Mouse (Mus musculus): Measurements from ENCODE around the gene 1700022I11Rik. TPM values are rescaled to one million over a fixed set of nuclear protein-coding genes. Genes with fewer than 3 reads are reported as not detected.

Gene 1700022I11Rik
- polyA plus RNA-seq, 1 experiment = not detected

DNA sequence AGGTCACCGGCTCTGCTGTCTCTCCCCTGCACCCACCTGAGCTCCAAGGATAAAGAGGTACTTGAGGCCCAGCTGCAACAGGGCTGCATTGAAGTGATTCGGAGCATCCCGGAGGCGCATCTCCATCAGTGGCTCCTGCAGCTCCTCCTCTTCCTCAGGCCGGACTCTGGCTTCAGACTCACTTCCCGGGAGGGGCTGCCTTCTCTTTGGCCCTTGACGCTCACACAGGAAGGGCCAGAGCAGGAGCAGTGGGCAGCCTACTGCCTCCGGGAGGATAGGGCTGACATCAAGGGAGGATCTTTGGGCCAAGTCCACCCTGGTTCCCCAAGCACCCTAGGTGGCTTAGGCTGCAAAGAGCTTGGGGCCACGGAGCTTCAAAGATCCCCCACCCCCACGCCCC, 49.8 kb downstream of the 1700022I11Rik start:
- no peaks in the 10 kb centered on the region for H3K4me1 ChIP-seq (ENCODE audit: control insufficient read depth, insufficient read depth, insufficient read length, low read length)
- H3K27ac ChIP-seq (ENCODE audit: insufficient read depth, low read depth, low read length) = no peak overlapping the region
- no peaks in the 10 kb centered on the region for H3K27me3 ChIP-seq (ENCODE audit: control insufficient read depth, insufficient read depth, low read length)
- H3K4me3 ChIP-seq (ENCODE audit: low read depth, low read length) = no peak overlapping the region
- peaks cover 47% of the 10 kb centered on the region for H3K36me3 ChIP-seq (ENCODE audit: control insufficient read depth, insufficient read depth, low read length)
- WGBS = 90% methylated on average over 10 of the region's 10 CpGs
- TF ChIP-seq CTCF (IDR thresholded peaks at IDR 0.05; ENCODE audit: extremely low read depth, insufficient read length, insufficient replicate concordance, low read depth, low read length) (no peak), POLR2A (IDR thresholded peaks at IDR 0.05; ENCODE audit: low read depth, low read length) (no peak)

DNA sequence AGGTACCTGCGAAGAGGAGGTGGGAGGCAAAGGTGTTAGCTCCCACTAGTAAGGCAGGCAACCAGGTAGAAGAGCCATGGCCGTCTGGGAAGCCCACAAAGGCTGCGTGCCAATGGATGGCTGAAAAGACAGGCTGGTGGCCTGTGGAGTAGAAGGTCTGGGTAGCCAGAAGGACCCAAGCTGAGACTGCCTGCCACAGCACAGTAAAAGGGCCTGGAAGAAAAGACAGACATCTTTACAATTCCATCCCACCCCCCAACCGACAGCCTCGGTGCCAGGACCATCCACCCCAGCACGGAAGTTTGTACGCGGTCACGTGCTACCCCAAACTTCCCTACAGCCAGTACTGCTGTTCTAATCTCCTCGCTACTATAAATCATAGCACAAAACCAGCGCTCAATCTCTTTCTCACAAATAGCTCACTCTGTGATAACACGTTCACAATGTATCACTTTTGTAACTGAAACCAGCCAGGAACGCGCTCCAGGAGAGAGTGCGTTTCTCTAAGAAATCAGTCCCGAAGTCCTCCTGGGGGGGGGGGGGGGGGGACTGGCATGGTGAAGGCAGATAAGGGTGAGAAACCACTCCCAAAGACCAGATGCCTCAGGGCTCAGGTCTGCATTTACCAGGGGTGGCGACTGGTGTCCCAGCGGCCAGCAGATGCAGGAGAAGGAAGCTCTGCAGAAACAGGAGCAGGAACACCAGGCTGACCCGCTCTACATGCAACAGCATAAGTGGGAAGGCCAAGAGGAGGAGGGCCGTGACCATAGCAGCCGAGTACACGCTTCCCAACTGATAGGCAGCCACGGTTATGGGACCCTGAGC, 50.4 kb downstream of the 1700022I11Rik start:
- WGBS = 88% methylated on average over 23 of the region's 23 CpGs
- H3K27ac ChIP-seq (ENCODE audit: insufficient read depth, low read depth, low read length) = no peak overlapping the region
- peaks cover 47% of the 10 kb centered on the region for H3K36me3 ChIP-seq (ENCODE audit: control insufficient read depth, insufficient read depth, low read length)
- peaks cover 5% of the 10 kb centered on the region; the same call in 1 of the 2 replicates for H3K4me1 ChIP-seq (ENCODE audit: control insufficient read depth, insufficient read depth, insufficient read length, low read length)
- no peaks in the 10 kb centered on the region for H3K27me3 ChIP-seq (ENCODE audit: control insufficient read depth, insufficient read depth, low read length)
- no peak for TF ChIP-seq CTCF (IDR thresholded peaks at IDR 0.05; ENCODE audit: extremely low read depth, insufficient read length, insufficient replicate concordance, low read depth, low read length)
- no peak for TF ChIP-seq POLR2A (IDR thresholded peaks at IDR 0.05; ENCODE audit: low read depth, low read length)
- H3K4me3 ChIP-seq (ENCODE audit: low read depth, low read length) = no peak overlapping the region

DNA sequence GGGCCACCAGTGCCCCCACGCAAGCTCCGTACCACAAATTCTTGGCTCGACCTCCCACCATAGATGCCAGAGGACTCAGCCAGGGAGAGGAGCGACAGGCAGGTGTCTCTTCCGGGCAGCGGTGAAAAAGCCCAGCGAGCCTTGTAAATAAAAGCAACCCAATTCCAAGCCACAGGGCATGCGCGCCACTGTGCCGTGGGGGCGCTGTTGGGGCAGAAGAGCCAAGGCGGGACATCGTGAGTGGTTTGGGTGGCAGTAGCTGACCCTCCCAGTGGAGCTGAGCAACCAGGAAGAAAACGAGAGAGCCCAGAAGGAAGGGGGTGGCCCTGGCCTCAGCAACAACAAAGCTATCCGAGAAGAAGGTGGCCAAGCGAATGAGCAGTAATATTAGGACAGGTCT, 51.5 kb downstream of the 1700022I11Rik start:
- no peaks in the 10 kb centered on the region for H3K27me3 ChIP-seq (ENCODE audit: control insufficient read depth, insufficient read depth, low read length)
- H3K4me3 ChIP-seq (ENCODE audit: low read depth, low read length) = no peak overlapping the region
- WGBS = 92% methylated on average over 16 of the region's 16 CpGs
- no peak overlapping the region for H3K27ac ChIP-seq (ENCODE audit: insufficient read depth, low read depth, low read length)
- peaks cover 7% of the 10 kb centered on the region; the same call in 1 of the 2 replicates for H3K4me1 ChIP-seq (ENCODE audit: control insufficient read depth, insufficient read depth, insufficient read length, low read length)
- TF ChIP-seq POLR2A (IDR thresholded peaks at IDR 0.05; ENCODE audit: low read depth, low read length) (no peak), CTCF (IDR thresholded peaks at IDR 0.05; ENCODE audit: extremely low read depth, insufficient read length, insufficient replicate concordance, low read depth, low read length) (no peak)
- H3K36me3 ChIP-seq (ENCODE audit: control insufficient read depth, insufficient read depth, low read length) = peaks cover 47% of the 10 kb centered on the region

DNA sequence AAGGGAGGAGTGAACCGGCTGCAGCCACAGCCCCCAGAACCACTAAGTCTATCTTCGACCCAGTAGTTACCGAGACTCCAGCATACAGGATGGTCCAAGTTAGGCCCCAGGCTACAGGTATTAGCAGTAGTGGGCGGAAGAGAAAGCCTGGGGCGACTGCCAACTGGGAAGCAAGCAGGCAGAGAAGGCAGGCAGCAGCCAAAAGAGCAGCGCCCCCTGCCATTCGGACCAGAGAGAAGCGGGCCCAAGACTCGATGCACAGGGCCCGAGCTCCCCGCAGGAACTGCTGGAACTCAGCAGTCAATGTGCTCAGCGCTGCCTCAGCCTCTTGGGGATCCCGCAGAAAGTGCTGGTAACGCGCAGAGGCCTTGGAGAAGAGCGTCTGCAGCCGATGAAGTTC, 51.9 kb downstream of the 1700022I11Rik start:
- peaks cover 47% of the 10 kb centered on the region for H3K36me3 ChIP-seq (ENCODE audit: control insufficient read depth, insufficient read depth, low read length)
- no peak overlapping the region for H3K4me3 ChIP-seq (ENCODE audit: low read depth, low read length)
- peaks cover 7% of the 10 kb centered on the region; the same call in 1 of the 2 replicates for H3K4me1 ChIP-seq (ENCODE audit: control insufficient read depth, insufficient read depth, insufficient read length, low read length)
- H3K27me3 ChIP-seq (ENCODE audit: control insufficient read depth, insufficient read depth, low read length) = no peaks in the 10 kb centered on the region
- WGBS = 87% methylated on average over 17 of the region's 17 CpGs
- TF ChIP-seq CTCF (IDR thresholded peaks at IDR 0.05; ENCODE audit: extremely low read depth, insufficient read length, insufficient replicate concordance, low read depth, low read length) (no peak), POLR2A (IDR thresholded peaks at IDR 0.05; ENCODE audit: low read depth, low read length) (no peak)
- no peak overlapping the region for H3K27ac ChIP-seq (ENCODE audit: insufficient read depth, low read depth, low read length)

DNA sequence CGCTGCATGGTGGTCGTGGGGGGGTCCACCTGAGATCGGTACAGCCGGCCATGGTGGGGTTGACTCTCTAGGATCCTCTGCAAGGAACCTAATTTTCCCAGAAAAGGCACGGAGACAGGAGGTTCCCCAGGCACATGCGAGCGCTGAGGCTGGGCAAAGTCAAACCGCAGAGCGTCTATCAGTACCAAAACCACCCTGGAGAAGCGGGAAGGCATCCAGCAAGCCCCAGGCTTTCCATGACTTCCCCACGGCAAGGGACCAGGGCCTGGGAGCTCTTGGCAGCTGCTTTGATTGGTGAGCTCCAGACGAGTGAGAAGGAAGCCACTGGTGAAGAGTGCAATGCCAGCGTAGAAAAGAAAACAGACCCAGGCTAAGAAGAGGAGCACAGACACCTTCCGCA, 55.3 kb downstream of the 1700022I11Rik start:
- TF ChIP-seq POLR2A (IDR thresholded peaks at IDR 0.05; ENCODE audit: low read depth, low read length) (no peak), CTCF (IDR thresholded peaks at IDR 0.05; ENCODE audit: extremely low read depth, insufficient read length, insufficient replicate concordance, low read depth, low read length) (no peak)
- Histone ChIP-seq H3K27ac (ENCODE audit: insufficient read depth, low read depth, low read length) (no peak overlapping the region), H3K4me1 (ENCODE audit: control insufficient read depth, insufficient read depth, insufficient read length, low read length) (peaks cover 7% of the 10 kb centered on the region; the same call in 1 of the 2 replicates), H3K4me3 (ENCODE audit: low read depth, low read length) (peak overlapping the region; percentile 76), H3K36me3 (ENCODE audit: control insufficient read depth, insufficient read depth, low read length) (peaks cover 37% of the 10 kb centered on the region), H3K27me3 (ENCODE audit: control insufficient read depth, insufficient read depth, low read length) (no peaks in the 10 kb centered on the region)
- WGBS = 67% methylated on average over 14 of the region's 14 CpGs

DNA sequence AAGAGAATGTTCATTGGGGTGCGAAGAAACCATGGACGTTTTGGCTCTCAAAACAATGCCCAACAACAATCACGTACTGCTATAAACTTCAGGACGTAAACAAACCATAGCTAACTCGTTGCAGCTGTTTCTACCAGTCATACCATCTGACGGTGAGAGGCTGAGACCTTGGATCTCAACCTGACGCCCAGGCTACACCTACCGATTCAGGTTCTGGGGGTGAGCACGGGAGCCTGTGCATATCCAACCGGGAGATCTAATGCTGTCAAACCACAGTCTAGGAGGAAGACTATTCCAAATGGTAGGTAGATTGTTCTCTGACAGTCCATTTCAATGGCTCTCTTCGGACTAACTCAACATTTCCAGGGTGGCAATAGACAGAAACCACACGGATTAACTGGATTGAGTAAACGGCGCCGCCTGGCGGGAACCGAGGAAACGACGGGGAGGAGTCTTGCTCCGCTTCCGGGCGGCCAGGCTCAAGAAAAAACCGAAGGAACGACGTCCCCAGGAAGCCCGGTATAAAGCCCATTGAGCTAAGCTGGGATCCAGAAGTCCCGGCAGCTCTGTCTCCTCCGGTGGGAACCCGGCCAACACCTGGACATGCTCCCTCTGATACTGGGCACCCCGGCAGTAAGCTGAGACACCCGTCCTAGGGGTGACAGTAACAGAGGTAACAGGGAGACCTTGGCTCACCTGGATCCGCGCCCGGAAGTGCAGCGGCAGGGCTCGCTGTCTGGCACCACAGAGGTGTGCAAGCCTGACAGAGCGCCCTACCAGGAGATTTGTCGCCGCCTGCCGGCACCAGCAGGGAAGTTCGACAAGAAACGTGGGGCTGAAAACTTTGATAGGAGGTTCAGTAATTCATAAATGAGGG, 55.9 kb downstream of the 1700022I11Rik start, which contains the start of gene Pigo:
Pigo (minus strand) TSS at position 736 of the 877 bp plus-strand sequence.
- Histone ChIP-seq H3K4me1 (ENCODE audit: control insufficient read depth, insufficient read depth, insufficient read length, low read length) (peaks cover 9% of the 10 kb centered on the region; the same call in 1 of the 2 replicates), H3K27me3 (ENCODE audit: control insufficient read depth, insufficient read depth, low read length) (no peaks in the 10 kb centered on the region), H3K27ac (ENCODE audit: insufficient read depth, low read depth, low read length) (peak within 1 kb of the TSS; percentile 91), H3K4me3 (ENCODE audit: low read depth, low read length) (peak within 1 kb of the TSS; percentile 76), H3K36me3 (ENCODE audit: control insufficient read depth, insufficient read depth, low read length) (peaks cover 33% of the 10 kb centered on the region)
- WGBS = 5% methylated on average over 42 of the region's 42 CpGs
- peak; percentile 81 for TF ChIP-seq CTCF (IDR thresholded peaks at IDR 0.05; ENCODE audit: extremely low read depth, insufficient read length, insufficient replicate concordance, low read depth, low read length)
- TF ChIP-seq POLR2A (IDR thresholded peaks at IDR 0.05; ENCODE audit: low read depth, low read length) = peak; percentile 64

All from small intestine, adult 2 months (tissue).